Mouse (Mus musculus): Measurements from ENCODE around the gene Sept1. TPM values are rescaled to one million over a fixed set of nuclear protein-coding genes. Genes with fewer than 3 reads are reported as not detected.
"Not testable (repeated sequence)": the region's sequence is repeated elsewhere in the genome, so short reads cannot be mapped to it uniquely, and the experiment has no call there.

Sept1 gene
- polyA plus RNA-seq, 1 experiment: 280 TPM

DNA sequence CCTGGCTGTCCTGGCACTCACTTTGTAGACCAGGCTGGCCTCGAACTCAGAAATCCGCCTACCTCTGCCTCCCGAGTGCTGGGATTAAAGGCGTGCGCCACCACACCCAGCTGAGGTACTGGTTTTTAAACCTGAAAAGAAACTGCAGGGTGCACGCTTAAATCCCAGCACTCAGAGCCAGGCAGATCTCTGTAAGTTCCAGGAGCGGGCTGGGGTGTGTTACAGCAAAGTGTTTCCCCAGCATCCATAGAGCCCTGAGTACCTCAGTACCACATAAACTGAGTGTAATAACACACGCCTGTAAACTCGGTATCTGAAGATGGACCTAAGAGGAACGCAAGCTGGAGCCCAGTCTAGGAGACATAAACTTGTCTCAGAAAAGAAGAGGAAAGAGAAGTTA lies 45.6 kb downstream of the Sept1 start:
- TF ChIP-seq POLR2A (IDR thresholded peaks at IDR 0.05; ENCODE audit: low read depth, low read length) (no peak), CTCF (IDR thresholded peaks at IDR 0.05; ENCODE audit: extremely low read depth, insufficient read depth, insufficient read length, insufficient replicate concordance) (no peak)
- H3K36me3 ChIP-seq (ENCODE audit: control insufficient read depth, insufficient read depth, low read length): peaks cover 8% of the 10 kb centered on the region; the same call in 1 of the 2 replicates
- no peak for DNase-seq (ENCODE audit: low read depth in 1 of 2, low spot score in 2 of 2)
- WGBS: 86% methylated on average over 10 of the region's 10 CpGs
- no peak overlapping the region for H3K4me3 ChIP-seq (ENCODE audit: extremely low read depth, insufficient read depth, insufficient read length)
- no peak overlapping the region for H3K27ac ChIP-seq (ENCODE audit: insufficient read depth, low read length)
- H3K27me3 ChIP-seq (ENCODE audit: control insufficient read depth, insufficient read depth, low read length): no peaks in the 10 kb centered on the region
- peaks cover 6% of the 10 kb centered on the region; the same call in 1 of the 2 replicates for H3K4me1 ChIP-seq (ENCODE audit: control insufficient read depth, insufficient read depth, insufficient read length)

DNA sequence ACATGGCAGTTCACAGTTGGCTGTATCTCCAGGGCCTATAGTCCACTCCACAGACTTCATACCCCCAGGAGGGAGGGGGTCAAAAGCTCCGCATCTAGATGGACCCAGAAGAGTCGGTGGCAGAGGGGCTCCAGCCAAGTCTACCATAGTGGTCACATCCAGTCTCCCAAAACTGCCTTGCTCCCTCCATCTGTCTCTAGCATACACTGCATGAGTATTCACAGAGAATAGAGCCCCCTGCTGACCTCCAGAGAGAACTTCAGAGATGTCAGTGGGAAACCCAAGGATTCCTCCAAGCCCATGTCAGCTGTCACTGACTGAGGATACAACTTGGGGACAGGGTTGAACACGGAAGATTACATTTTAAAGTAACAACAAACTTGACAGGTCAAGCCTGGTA lies 47.3 kb downstream of the Sept1 start:
- WGBS: 78% methylated on average over 3 of the region's 3 CpGs
- DNase-seq (ENCODE audit: low read depth in 1 of 2, low spot score in 2 of 2): no peak
- H3K27me3 ChIP-seq (ENCODE audit: control insufficient read depth, insufficient read depth, low read length): no peaks in the 10 kb centered on the region
- no peak overlapping the region for H3K27ac ChIP-seq (ENCODE audit: insufficient read depth, low read length)
- H3K4me3 ChIP-seq (ENCODE audit: extremely low read depth, insufficient read depth, insufficient read length): no peak overlapping the region
- H3K4me1 ChIP-seq (ENCODE audit: control insufficient read depth, insufficient read depth, insufficient read length): peaks cover 11% of the 10 kb centered on the region; the same call in 1 of the 2 replicates
- TF ChIP-seq CTCF (IDR thresholded peaks at IDR 0.05; ENCODE audit: extremely low read depth, insufficient read depth, insufficient read length, insufficient replicate concordance): 0 out of 2 replicates have a peak, but pooled peaks have one; percentile 2
- TF ChIP-seq POLR2A (IDR thresholded peaks at IDR 0.05; ENCODE audit: low read depth, low read length): no peak
- no peaks in the 10 kb centered on the region for H3K36me3 ChIP-seq (ENCODE audit: control insufficient read depth, insufficient read depth, low read length)

DNA sequence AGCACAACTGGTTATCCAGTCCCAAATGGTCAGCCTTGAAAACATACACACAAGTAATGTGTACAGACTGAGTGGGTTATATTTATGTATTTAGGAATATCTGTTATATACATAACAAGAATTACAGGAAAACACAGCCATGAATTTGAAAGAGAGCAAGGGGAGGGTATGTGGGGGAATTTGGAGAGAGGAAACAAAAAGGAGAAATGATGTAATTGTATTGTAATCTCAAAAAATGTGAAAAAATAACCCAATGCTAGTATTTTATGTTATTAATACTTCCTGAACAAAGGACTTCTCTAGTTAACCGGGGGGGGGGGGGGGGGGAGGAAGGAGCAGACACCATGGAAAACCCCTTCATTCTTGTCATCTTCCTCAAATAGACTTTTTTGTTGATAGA lies 48.2 kb downstream of the Sept1 start:
- H3K27me3 ChIP-seq (ENCODE audit: control insufficient read depth, insufficient read depth, low read length): no peaks in the 10 kb centered on the region
- no peak for TF ChIP-seq POLR2A (IDR thresholded peaks at IDR 0.05; ENCODE audit: low read depth, low read length)
- DNase-seq (ENCODE audit: low read depth in 1 of 2, low spot score in 2 of 2): no peak
- H3K4me3 ChIP-seq (ENCODE audit: extremely low read depth, insufficient read depth, insufficient read length): no peak overlapping the region
- H3K27ac ChIP-seq (ENCODE audit: insufficient read depth, low read length): no peak overlapping the region; the same call in 1 of the 2 replicates
- peaks cover 16% of the 10 kb centered on the region; the same call in 1 of the 2 replicates for H3K4me1 ChIP-seq (ENCODE audit: control insufficient read depth, insufficient read depth, insufficient read length)
- H3K36me3 ChIP-seq (ENCODE audit: control insufficient read depth, insufficient read depth, low read length): no peaks in the 10 kb centered on the region
- WGBS: 11% methylated on average over 1 of the region's 1 CpGs

DNA sequence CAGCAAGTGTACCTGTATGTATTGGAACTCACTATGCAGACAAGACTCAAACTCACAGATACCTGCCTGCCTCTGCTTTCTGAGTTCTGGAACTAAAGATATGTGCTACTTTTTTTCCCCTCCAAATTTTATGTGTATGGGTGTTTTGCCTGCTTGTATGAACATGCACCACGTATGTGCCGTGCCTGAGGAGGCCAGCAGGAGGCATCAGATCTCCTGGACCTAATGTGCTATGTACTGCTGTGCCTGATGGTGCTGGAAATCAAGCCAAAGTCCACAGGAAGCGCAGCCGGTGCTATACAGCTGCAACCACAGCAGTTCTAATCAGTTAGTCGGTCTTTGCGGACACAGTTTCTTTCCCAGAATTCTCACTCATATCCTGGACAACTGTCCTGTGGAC lies 49.1 kb downstream of the Sept1 start:
- Histone ChIP-seq H3K36me3 (ENCODE audit: control insufficient read depth, insufficient read depth, low read length) (no peaks in the 10 kb centered on the region), H3K27me3 (ENCODE audit: control insufficient read depth, insufficient read depth, low read length) (no peaks in the 10 kb centered on the region), H3K27ac (ENCODE audit: insufficient read depth, low read length) (no peak overlapping the region), H3K4me3 (ENCODE audit: extremely low read depth, insufficient read depth, insufficient read length) (no peak overlapping the region), H3K4me1 (ENCODE audit: control insufficient read depth, insufficient read depth, insufficient read length) (peaks cover 16% of the 10 kb centered on the region; the same call in 1 of the 2 replicates)
- WGBS: 75% methylated on average over 6 of the region's 6 CpGs
- no peak for DNase-seq (ENCODE audit: low read depth in 1 of 2, low spot score in 2 of 2)
- TF ChIP-seq POLR2A (IDR thresholded peaks at IDR 0.05; ENCODE audit: low read depth, low read length): no peak
- TF ChIP-seq CTCF (IDR thresholded peaks at IDR 0.05; ENCODE audit: extremely low read depth, insufficient read depth, insufficient read length, insufficient replicate concordance): peak; percentile 16; the same call in 1 of the 2 replicates

DNA sequence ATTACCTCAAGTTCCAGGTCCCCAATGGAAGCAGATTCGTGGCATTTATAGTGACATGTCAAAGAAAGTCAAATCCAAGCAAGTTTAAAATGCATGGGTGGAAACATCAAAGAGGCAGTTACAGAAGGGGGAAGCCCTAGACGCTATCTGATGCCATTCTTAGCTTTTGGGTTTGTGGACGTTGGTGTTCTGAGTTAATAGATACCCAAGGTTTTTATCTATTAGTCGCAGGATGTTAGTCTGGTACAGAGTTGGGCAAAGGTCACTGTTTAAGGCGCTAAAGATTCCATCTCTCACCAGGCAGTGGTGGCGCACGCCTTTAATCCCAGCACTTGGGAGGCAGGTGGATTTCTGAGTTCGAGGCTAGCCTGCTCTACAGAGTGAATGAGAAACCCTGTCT lies 49.6 kb downstream of the Sept1 start:
- DNase-seq (ENCODE audit: low read depth in 1 of 2, low spot score in 2 of 2): no peak
- Histone ChIP-seq H3K4me1 (ENCODE audit: control insufficient read depth, insufficient read depth, insufficient read length) (peaks cover 15% of the 10 kb centered on the region; the same call in 1 of the 2 replicates), H3K27me3 (ENCODE audit: control insufficient read depth, insufficient read depth, low read length) (no peaks in the 10 kb centered on the region), H3K36me3 (ENCODE audit: control insufficient read depth, insufficient read depth, low read length) (no peaks in the 10 kb centered on the region), H3K4me3 (ENCODE audit: extremely low read depth, insufficient read depth, insufficient read length) (no peak overlapping the region), H3K27ac (ENCODE audit: insufficient read depth, low read length) (no peak overlapping the region)
- WGBS: 82% methylated on average over 8 of the region's 8 CpGs
- TF ChIP-seq POLR2A (IDR thresholded peaks at IDR 0.05; ENCODE audit: low read depth, low read length): no peak
- no peak for TF ChIP-seq CTCF (IDR thresholded peaks at IDR 0.05; ENCODE audit: extremely low read depth, insufficient read depth, insufficient read length, insufficient replicate concordance)

DNA sequence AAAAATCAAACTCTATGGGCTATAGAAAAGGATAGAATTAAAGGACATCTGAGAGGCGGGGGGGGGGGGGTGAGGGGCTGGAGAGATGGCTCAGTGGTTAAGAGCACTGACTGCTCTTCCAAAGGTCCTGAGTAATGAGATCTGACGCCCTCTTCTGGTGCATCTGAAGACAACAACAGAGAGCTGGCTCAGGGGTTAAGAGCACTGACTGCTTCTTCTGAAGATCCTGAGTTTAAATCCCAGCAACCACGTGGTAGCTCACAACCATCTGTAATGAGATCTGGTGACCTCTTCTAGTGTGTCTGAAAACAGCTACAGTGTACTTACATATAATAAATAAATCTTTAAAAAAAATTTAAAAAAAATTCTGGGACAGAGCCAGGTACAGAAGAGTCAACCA lies 51.2 kb downstream of the Sept1 start:
- H3K27me3 ChIP-seq (ENCODE audit: control insufficient read depth, insufficient read depth, low read length); H3K27ac ChIP-seq (ENCODE audit: insufficient read depth, low read length); H3K36me3 ChIP-seq (ENCODE audit: control insufficient read depth, insufficient read depth, low read length); H3K4me3 ChIP-seq (ENCODE audit: extremely low read depth, insufficient read depth, insufficient read length); DNase-seq (ENCODE audit: low read depth in 1 of 2, low spot score in 2 of 2): not testable (repeated sequence)
- WGBS: 45% methylated on average over 3 of the region's 3 CpGs
- peaks cover 13% of the 10 kb centered on the region; the same call in 1 of the 2 replicates for H3K4me1 ChIP-seq (ENCODE audit: control insufficient read depth, insufficient read depth, insufficient read length)

DNA sequence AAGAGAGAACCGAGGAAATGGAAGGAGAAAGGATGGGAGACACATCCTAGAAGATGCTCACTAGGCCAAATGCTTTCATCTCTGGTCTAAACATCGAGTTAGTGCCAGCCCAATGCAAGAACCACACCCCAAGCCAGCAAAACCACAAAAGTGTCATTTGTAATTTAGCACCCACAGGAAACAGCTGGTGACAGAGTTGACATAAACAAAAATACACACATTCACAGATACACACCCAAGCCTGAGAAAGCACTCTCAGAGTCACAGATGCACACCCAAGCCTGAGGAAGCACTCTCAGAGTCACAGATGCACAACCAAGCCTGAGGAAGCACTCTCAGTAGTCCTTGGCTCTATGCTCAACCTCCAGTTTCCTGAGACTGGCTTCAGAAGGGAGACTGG lies 52.1 kb downstream of the Sept1 start:
- Histone ChIP-seq H3K27ac (ENCODE audit: insufficient read depth, low read length) (peak overlapping the region; percentile 62), H3K27me3 (ENCODE audit: control insufficient read depth, insufficient read depth, low read length) (no peaks in the 10 kb centered on the region), H3K36me3 (ENCODE audit: control insufficient read depth, insufficient read depth, low read length) (no peaks in the 10 kb centered on the region), H3K4me3 (ENCODE audit: extremely low read depth, insufficient read depth, insufficient read length) (no peak overlapping the region), H3K4me1 (ENCODE audit: control insufficient read depth, insufficient read depth, insufficient read length) (peaks cover 13% of the 10 kb centered on the region; the same call in 1 of the 2 replicates)
- 17% methylated on average over 2 of the region's 2 CpGs for WGBS
- DNase-seq (ENCODE audit: low read depth in 1 of 2, low spot score in 2 of 2): peak in 1 of 2 experiments; percentile 54
- no peak for TF ChIP-seq POLR2A (IDR thresholded peaks at IDR 0.05; ENCODE audit: low read depth, low read length)
- TF ChIP-seq CTCF (IDR thresholded peaks at IDR 0.05; ENCODE audit: extremely low read depth, insufficient read depth, insufficient read length, insufficient replicate concordance): no peak

Measured in spleen, adult 2 months (tissue).